Mouse (Mus musculus): ENCODE results near the gene 1700029H14Rik. TPM values are rescaled to one million over a fixed set of nuclear protein-coding genes. Genes with fewer than 3 reads are reported as not detected.

1700029H14Rik gene
- polyA plus RNA-seq, 1 experiment from 2014 or later, result not detected

DNA sequence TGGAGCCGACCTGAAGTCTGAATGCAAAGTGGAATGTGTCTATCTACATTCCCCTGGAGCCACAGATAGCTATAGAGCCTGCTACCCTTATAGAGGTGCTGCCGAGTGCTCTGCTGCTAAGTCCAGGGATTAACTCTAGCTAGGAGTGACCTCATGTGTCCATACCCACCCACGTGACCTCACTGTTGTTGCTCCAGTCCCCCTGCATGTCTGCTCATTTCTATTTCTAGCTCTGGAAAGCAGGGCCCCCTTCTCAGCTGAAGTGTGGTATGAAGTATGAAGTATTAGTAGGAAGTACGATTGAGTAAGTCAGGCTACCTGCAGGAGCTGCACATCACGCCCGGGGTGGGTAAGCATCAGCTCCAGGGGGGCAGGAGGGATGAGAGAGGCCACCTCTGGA is 35.5 kb upstream of the 1700029H14Rik start:
- no peak overlapping the region for H3K4me3 ChIP-seq (ENCODE audit: low read depth, low read length)
- H3K9ac ChIP-seq (ENCODE audit: low read length), result no peak overlapping the region
- no peak for ATAC-seq (ENCODE audit: insufficient read depth, low FRiP score, low TSS enrichment)
- H3K4me2 ChIP-seq (ENCODE audit: low read depth), result no peak overlapping the region
- H3K9me3 ChIP-seq (ENCODE audit: control insufficient read depth, low read length), result no peaks in the 10 kb centered on the region
- no peaks in the 10 kb centered on the region for H3K36me3 ChIP-seq (ENCODE audit: control insufficient read depth, insufficient read depth, low read length)
- no peak overlapping the region for H3K27ac ChIP-seq (ENCODE audit: low read depth, low read length)
- no peaks in the 10 kb centered on the region for H3K27me3 ChIP-seq (ENCODE audit: control insufficient read depth, insufficient read depth, low read length)
- no peak for DNase-seq (ENCODE audit: low spot score)
- no peaks in the 10 kb centered on the region for H3K4me1 ChIP-seq (ENCODE audit: control insufficient read depth, insufficient read depth, low read length)
- WGBS, result 97% methylated on average over 6 of the region's 6 CpGs

DNA sequence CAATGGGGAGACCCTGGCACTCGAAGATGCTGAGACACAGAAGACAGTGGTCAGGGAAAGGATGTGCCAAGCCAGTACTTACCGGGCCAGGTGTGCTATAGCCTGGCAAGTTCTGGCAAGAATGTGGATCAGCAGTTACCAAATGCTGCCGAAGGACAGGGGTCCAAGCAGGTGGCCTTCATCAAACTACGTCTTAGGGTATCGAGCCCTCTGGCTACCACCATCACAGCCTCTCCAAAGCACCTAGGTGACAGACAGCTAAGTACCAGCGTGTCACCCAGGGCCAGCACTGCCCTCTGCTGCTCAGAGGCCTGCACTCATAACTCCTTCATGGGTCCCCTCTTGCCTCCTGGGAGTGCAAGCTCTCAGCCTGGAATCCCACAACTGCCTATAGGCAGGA is 33.6 kb upstream of the 1700029H14Rik start:
- WGBS, result 92% methylated on average over 6 of the region's 6 CpGs
- no peak for DNase-seq (ENCODE audit: low spot score)

DNA sequence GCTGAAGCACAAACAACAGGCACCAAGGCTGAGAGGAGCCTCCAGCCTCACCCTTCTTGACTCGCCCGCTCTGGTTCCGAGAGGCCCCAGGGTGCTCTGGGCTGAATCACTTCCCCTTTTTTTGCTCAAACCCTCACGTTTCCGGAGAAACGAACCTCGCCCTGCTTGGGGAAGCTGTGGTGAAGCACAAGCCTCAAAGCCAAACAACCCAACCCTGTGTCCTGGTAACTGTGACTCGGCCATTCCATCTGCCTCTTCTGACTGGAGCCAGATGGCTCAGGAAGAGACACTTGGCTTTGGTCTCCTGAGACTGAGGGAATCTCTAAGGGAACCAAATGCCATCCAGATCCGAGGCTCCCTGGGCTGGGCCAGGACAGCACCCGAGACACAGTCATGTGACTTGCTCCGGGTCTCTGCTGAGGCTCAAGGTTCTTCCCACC is 32.6 kb upstream of the 1700029H14Rik start:
- ATAC-seq (ENCODE audit: insufficient read depth, low FRiP score, low TSS enrichment), result no peak
- no peaks in the 10 kb centered on the region for H3K27me3 ChIP-seq (ENCODE audit: control insufficient read depth, insufficient read depth, low read length)
- no peak overlapping the region for H3K9ac ChIP-seq (ENCODE audit: low read length)
- H3K9me3 ChIP-seq (ENCODE audit: control insufficient read depth, low read length), result no peaks in the 10 kb centered on the region
- H3K4me2 ChIP-seq (ENCODE audit: low read depth), result no peak overlapping the region
- whole genome bisulfite sequencing, result 73% methylated on average over 11 of the region's 11 CpGs
- no peak overlapping the region for H3K4me3 ChIP-seq (ENCODE audit: low read depth, low read length)
- no peaks in the 10 kb centered on the region for H3K4me1 ChIP-seq (ENCODE audit: control insufficient read depth, insufficient read depth, low read length)
- H3K27ac ChIP-seq (ENCODE audit: low read depth, low read length), result no peak overlapping the region
- DNase-seq (ENCODE audit: low spot score), result no peak
- no peaks in the 10 kb centered on the region for H3K36me3 ChIP-seq (ENCODE audit: control insufficient read depth, insufficient read depth, low read length)

More for the DNA sequence above, 33.6 kb upstream of the 1700029H14Rik start:
- no peak overlapping the region for H3K4me2 ChIP-seq (ENCODE audit: low read depth)
- H3K4me3 ChIP-seq (ENCODE audit: low read depth, low read length), result no peak overlapping the region
- no peak overlapping the region for H3K27ac ChIP-seq (ENCODE audit: low read depth, low read length)
- no peak overlapping the region for H3K9ac ChIP-seq (ENCODE audit: low read length)
- no peaks in the 10 kb centered on the region for H3K27me3 ChIP-seq (ENCODE audit: control insufficient read depth, insufficient read depth, low read length)
- ATAC-seq (ENCODE audit: insufficient read depth, low FRiP score, low TSS enrichment), result no peak
- no peaks in the 10 kb centered on the region for H3K36me3 ChIP-seq (ENCODE audit: control insufficient read depth, insufficient read depth, low read length)
- no peaks in the 10 kb centered on the region for H3K4me1 ChIP-seq (ENCODE audit: control insufficient read depth, insufficient read depth, low read length)
- H3K9me3 ChIP-seq (ENCODE audit: control insufficient read depth, low read length), result no peaks in the 10 kb centered on the region

DNA sequence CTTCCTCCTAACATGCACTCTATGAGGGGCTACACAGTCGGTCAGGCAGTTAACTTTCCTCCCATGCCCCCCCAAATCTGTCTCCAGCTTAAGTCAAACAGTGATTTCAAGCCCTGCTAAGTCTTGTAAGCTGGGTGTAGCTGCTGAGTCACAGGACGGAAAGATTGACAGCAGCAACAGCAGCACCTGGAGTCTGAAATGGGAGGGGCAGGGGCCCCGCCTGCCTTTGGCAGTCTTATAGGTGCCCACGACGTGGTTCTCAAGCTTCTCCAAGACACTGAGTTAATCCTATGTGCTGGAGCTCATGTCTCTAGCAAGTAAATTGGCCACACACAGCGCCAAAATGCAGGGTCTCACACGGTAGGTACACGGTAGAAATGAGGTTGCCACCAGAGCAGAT is 31.1 kb upstream of the 1700029H14Rik start:
- Histone ChIP-seq H3K4me2 (ENCODE audit: low read depth) (no peak overlapping the region), H3K4me3 (ENCODE audit: low read depth, low read length) (no peak overlapping the region), H3K27ac (ENCODE audit: low read depth, low read length) (no peak overlapping the region), H3K9me3 (ENCODE audit: control insufficient read depth, low read length) (no peaks in the 10 kb centered on the region), H3K4me1 (ENCODE audit: control insufficient read depth, insufficient read depth, low read length) (no peaks in the 10 kb centered on the region), H3K9ac (ENCODE audit: low read length) (no peak overlapping the region), H3K27me3 (ENCODE audit: control insufficient read depth, insufficient read depth, low read length) (no peaks in the 10 kb centered on the region), H3K36me3 (ENCODE audit: control insufficient read depth, insufficient read depth, low read length) (no peaks in the 10 kb centered on the region)
- WGBS, result 85% methylated on average over 8 of the region's 8 CpGs
- ATAC-seq (ENCODE audit: insufficient read depth, low FRiP score, low TSS enrichment), result no peak
- DNase-seq (ENCODE audit: low spot score), result no peak

DNA sequence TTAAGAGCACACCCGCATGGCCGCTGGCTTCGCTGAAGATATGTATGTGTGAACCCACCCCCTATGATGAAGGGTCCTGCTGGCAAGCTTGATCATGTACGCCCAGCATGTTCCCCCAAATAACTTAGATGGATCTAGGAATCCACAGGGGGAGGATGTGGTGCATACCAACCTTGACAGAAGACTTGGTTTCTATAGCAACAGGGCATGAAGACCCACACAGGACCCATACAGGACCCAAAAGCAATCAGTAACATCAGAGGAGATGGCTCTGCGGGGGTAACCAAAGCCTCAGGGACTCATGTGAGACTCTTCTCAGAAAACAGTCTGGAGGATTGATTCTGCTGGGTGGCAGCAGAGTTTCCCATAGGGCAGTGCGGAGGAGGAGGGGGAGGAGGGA is 29.0 kb upstream of the 1700029H14Rik start:
- H3K27me3 ChIP-seq (ENCODE audit: control insufficient read depth, insufficient read depth, low read length), result no peaks in the 10 kb centered on the region
- H3K9me3 ChIP-seq (ENCODE audit: control insufficient read depth, low read length), result no peaks in the 10 kb centered on the region
- H3K9ac ChIP-seq (ENCODE audit: low read length), result no peak overlapping the region
- DNase-seq (ENCODE audit: low spot score) (no peak), ATAC-seq (ENCODE audit: insufficient read depth, low FRiP score, low TSS enrichment) (no peak)
- H3K4me3 ChIP-seq (ENCODE audit: low read depth, low read length), result no peak overlapping the region
- H3K4me2 ChIP-seq (ENCODE audit: low read depth), result no peak overlapping the region
- no peak overlapping the region for H3K27ac ChIP-seq (ENCODE audit: low read depth, low read length)
- H3K36me3 ChIP-seq (ENCODE audit: control insufficient read depth, insufficient read depth, low read length), result no peaks in the 10 kb centered on the region
- 86% methylated on average over 6 of the region's 6 CpGs for WGBS
- no peaks in the 10 kb centered on the region for H3K4me1 ChIP-seq (ENCODE audit: control insufficient read depth, insufficient read depth, low read length)

DNA sequence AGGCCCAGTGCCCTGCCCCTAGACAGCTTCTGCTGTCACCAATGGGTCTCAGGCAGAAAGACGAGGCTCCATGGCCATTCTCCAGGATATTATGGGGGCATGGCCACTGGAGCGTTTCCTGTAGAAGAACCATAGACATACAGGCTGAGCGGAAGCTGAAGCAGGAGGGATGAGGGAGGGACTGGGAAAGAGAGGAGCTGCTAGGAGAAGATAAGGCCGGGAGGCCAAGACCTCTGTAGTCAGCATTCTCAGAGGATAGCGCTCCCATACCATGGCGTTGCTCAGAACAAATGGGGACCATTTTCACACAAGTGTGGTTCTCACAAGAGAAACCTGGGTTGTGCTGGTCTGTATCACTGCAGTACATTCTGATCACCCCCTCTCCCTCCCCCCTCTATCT is 26.8 kb upstream of the 1700029H14Rik start:
- DNase-seq (ENCODE audit: low spot score), result no peak
- no peak overlapping the region for H3K9ac ChIP-seq (ENCODE audit: low read length)
- H3K4me3 ChIP-seq (ENCODE audit: low read depth, low read length), result no peak overlapping the region
- WGBS, result 82% methylated on average over 6 of the region's 6 CpGs
- H3K4me2 ChIP-seq (ENCODE audit: low read depth), result no peak overlapping the region
- no peaks in the 10 kb centered on the region for H3K9me3 ChIP-seq (ENCODE audit: control insufficient read depth, low read length)
- H3K4me1 ChIP-seq (ENCODE audit: control insufficient read depth, insufficient read depth, low read length), result no peaks in the 10 kb centered on the region
- H3K27me3 ChIP-seq (ENCODE audit: control insufficient read depth, insufficient read depth, low read length), result no peaks in the 10 kb centered on the region
- no peak for ATAC-seq (ENCODE audit: insufficient read depth, low FRiP score, low TSS enrichment)
- no peak overlapping the region for H3K27ac ChIP-seq (ENCODE audit: low read depth, low read length)
- H3K36me3 ChIP-seq (ENCODE audit: control insufficient read depth, insufficient read depth, low read length), result peaks cover 1% of the 10 kb centered on the region

DNA sequence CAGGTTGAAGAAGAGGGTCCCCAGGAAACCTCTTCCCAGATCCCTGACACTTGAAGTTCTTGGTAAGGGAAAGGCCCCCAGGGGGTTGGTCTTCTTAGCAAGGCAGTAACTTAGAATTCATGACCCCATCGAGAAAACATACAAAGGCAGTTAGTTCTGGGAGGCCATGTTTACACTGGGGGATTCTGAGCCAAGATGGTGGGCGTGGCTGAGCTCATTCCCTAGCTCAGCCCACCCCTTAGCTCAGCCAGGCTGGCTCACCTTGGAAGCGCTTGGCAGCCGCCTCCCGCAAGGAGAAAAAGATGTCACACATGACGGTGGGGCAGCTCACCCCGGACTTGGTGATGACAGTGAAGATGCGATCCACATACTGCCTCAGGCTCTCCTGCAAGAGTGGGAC is 22.4 kb upstream of the 1700029H14Rik start:
- Histone ChIP-seq H3K4me3 (ENCODE audit: low read depth, low read length) (no peak overlapping the region), H3K4me2 (ENCODE audit: low read depth) (no peak overlapping the region), H3K4me1 (ENCODE audit: control insufficient read depth, insufficient read depth, low read length) (no peaks in the 10 kb centered on the region), H3K36me3 (ENCODE audit: control insufficient read depth, insufficient read depth, low read length) (peaks cover 4% of the 10 kb centered on the region), H3K27ac (ENCODE audit: low read depth, low read length) (no peak overlapping the region), H3K9ac (ENCODE audit: low read length) (no peak overlapping the region), H3K9me3 (ENCODE audit: control insufficient read depth, low read length) (no peaks in the 10 kb centered on the region), H3K27me3 (ENCODE audit: control insufficient read depth, insufficient read depth, low read length) (no peaks in the 10 kb centered on the region)
- DNase-seq (ENCODE audit: low spot score) (no peak), ATAC-seq (ENCODE audit: insufficient read depth, low FRiP score, low TSS enrichment) (no peak)
- WGBS, result 75% methylated on average over 8 of the region's 8 CpGs

DNA sequence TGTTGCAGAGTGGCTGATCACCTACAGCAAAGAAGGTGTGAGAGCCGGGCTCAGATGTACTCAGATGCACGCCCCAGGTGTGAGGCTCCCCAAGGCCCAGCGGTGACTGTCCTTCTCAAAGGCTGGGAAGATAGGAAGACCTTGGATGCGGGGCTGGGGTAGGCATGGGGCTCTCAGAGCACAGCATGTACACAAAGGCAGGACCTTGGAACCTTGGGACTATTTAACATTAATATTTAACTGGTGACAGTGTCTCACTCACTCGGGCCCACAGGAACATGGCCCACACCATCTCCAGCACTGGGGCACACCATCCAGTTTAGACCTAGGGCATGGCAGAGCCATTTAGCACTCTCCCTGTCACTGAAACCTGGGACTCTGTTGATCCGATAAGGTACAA is 15.6 kb upstream of the 1700029H14Rik start:
- no peak overlapping the region for H3K4me3 ChIP-seq (ENCODE audit: low read depth, low read length)
- 92% methylated on average over 6 of the region's 6 CpGs for WGBS

DNA sequence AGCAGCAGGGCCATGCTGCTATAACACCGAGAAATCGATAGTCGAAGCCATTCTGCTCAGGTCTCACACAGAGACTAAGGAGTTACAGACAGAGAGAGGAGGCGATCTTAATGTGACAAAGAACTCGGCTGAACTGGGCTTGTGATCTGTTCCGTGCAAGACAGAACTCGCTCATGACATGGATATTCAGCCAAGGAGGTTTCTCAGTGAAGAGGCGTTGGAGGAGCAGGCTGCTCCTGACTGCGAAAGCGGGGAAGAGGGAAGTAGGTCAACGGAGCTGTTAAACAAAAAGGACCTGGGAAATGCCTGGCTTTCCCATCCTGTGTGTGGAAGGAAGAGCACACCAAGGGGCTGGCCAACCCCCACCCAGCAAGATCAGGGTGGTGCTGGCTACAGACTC is 9.7 kb upstream of the 1700029H14Rik start:
- DNase-seq (ENCODE audit: low spot score) (no peak), ATAC-seq (ENCODE audit: insufficient read depth, low FRiP score, low TSS enrichment) (no peak)
- H3K36me3 ChIP-seq (ENCODE audit: control insufficient read depth, insufficient read depth, low read length), result peaks cover 2% of the 10 kb centered on the region; the same call in 1 of the 2 replicates
- no peaks in the 10 kb centered on the region for H3K9me3 ChIP-seq (ENCODE audit: control insufficient read depth, low read length)
- H3K27ac ChIP-seq (ENCODE audit: low read depth, low read length), result no peak overlapping the region
- no peak overlapping the region for H3K4me3 ChIP-seq (ENCODE audit: low read depth, low read length)
- 89% methylated on average over 11 of the region's 11 CpGs for WGBS
- H3K4me1 ChIP-seq (ENCODE audit: control insufficient read depth, insufficient read depth, low read length), result no peaks in the 10 kb centered on the region
- no peaks in the 10 kb centered on the region for H3K27me3 ChIP-seq (ENCODE audit: control insufficient read depth, insufficient read depth, low read length)
- H3K9ac ChIP-seq (ENCODE audit: low read length), result no peak overlapping the region
- H3K4me2 ChIP-seq (ENCODE audit: low read depth), result no peak overlapping the region

More for the DNA sequence above, 15.6 kb upstream of the 1700029H14Rik start:
- Histone ChIP-seq H3K9me3 (ENCODE audit: control insufficient read depth, low read length) (no peaks in the 10 kb centered on the region), H3K4me2 (ENCODE audit: low read depth) (no peak overlapping the region), H3K36me3 (ENCODE audit: control insufficient read depth, insufficient read depth, low read length) (peaks cover 4% of the 10 kb centered on the region; the same call in 1 of the 2 replicates), H3K27ac (ENCODE audit: low read depth, low read length) (no peak overlapping the region), H3K9ac (ENCODE audit: low read length) (no peak overlapping the region), H3K27me3 (ENCODE audit: control insufficient read depth, insufficient read depth, low read length) (no peaks in the 10 kb centered on the region), H3K4me1 (ENCODE audit: control insufficient read depth, insufficient read depth, low read length) (no peaks in the 10 kb centered on the region)
- DNase-seq (ENCODE audit: low spot score), result no peak
- ATAC-seq (ENCODE audit: insufficient read depth, low FRiP score, low TSS enrichment), result no peak
